Mouse (Mus musculus): ENCODE measurements around the gene Dtnbp1. TPM values are rescaled to one million over a fixed set of nuclear protein-coding genes. Genes with fewer than 3 reads are reported as not detected.

Dtnbp1 gene
- 89.8 and 109 TPM in 2 replicates for polyA plus RNA-seq (2012; rRNA removed)

- TF ChIP-seq CTCF (IDR thresholded peaks at IDR 0.05; ENCODE audit: borderline replicate concordance, insufficient read depth, low read depth, low read length) (peak; percentile 31; the same call in 1 of the 2 replicates), POLR2A (IDR thresholded peaks at IDR 0.05; ENCODE audit: borderline replicate concordance, insufficient read depth, low read length) (peak; percentile 89)
- H3K27me3 ChIP-seq (ENCODE audit: control insufficient read depth, insufficient read depth, low read length) = no peaks in the 10 kb centered on the region
- under 1% methylated on average over 62 of the region's 68 CpGs for WGBS
- peak; percentile 76 to 78 for DNase-seq
- peak within 1 kb of the TSS; percentile 90 for H3K4me3 ChIP-seq (replicated peaks; ENCODE audit: insufficient read depth, low read depth, low read length)
- H3K27ac ChIP-seq (ENCODE audit: insufficient read depth, low read length) = peak within 1 kb of the TSS; percentile 83
- H3K4me1 ChIP-seq (ENCODE audit: control insufficient read depth, insufficient read depth, low read length) = peaks cover 5% of the 10 kb centered on the region; the same call in 1 of the 2 replicates
Observed at GRCm38 (mm10) chr13:45001911-45002615, at the start of gene Dtnbp1. TSS of gene Dtnbp1 (minus strand) at chr13:45002147.

GRCm38 (mm10) chr13:45049261-45050020 is 47.5 kb upstream of the Dtnbp1 start:
- Histone ChIP-seq H3K4me1 (ENCODE audit: control insufficient read depth, insufficient read depth, low read length) (no peaks in the 10 kb centered on the region), H3K27me3 (ENCODE audit: control insufficient read depth, insufficient read depth, low read length) (no peaks in the 10 kb centered on the region), H3K27ac (ENCODE audit: insufficient read depth, low read length) (no peak overlapping the region), H3K4me3 (replicated peaks; ENCODE audit: insufficient read depth, low read depth, low read length) (no peak overlapping the region)
- 38% methylated on average over 7 of the region's 7 CpGs for WGBS
- DNase-seq = no peak
- TF ChIP-seq CTCF (IDR thresholded peaks at IDR 0.05; ENCODE audit: borderline replicate concordance, insufficient read depth, low read depth, low read length) = no peak
- TF ChIP-seq POLR2A (IDR thresholded peaks at IDR 0.05; ENCODE audit: borderline replicate concordance, insufficient read depth, low read length) = no peak

- no peak for TF ChIP-seq POLR2A (IDR thresholded peaks at IDR 0.05; ENCODE audit: borderline replicate concordance, insufficient read depth, low read length)
- no peak for TF ChIP-seq CTCF (IDR thresholded peaks at IDR 0.05; ENCODE audit: borderline replicate concordance, insufficient read depth, low read depth, low read length)
- DNase-seq = no peak
- Histone ChIP-seq H3K27me3 (ENCODE audit: control insufficient read depth, insufficient read depth, low read length) (no peaks in the 10 kb centered on the region), H3K4me1 (ENCODE audit: control insufficient read depth, insufficient read depth, low read length) (no peaks in the 10 kb centered on the region), H3K27ac (ENCODE audit: insufficient read depth, low read length) (no peak overlapping the region), H3K4me3 (replicated peaks; ENCODE audit: insufficient read depth, low read depth, low read length) (no peak overlapping the region)
- 92% methylated on average over 3 of the region's 3 CpGs for WGBS
Observed at GRCm38 (mm10) chr13:45043466-45043865, 41.5 kb upstream of the Dtnbp1 start.

- Histone ChIP-seq H3K27ac (ENCODE audit: insufficient read depth, low read length) (no peak overlapping the region), H3K4me3 (replicated peaks; ENCODE audit: insufficient read depth, low read depth, low read length) (no peak overlapping the region), H3K4me1 (ENCODE audit: control insufficient read depth, insufficient read depth, low read length) (no peaks in the 10 kb centered on the region), H3K27me3 (ENCODE audit: control insufficient read depth, insufficient read depth, low read length) (no peaks in the 10 kb centered on the region)
- 64% methylated on average over 7 of the region's 7 CpGs for WGBS
- DNase-seq = no peak
- TF ChIP-seq POLR2A (IDR thresholded peaks at IDR 0.05; ENCODE audit: borderline replicate concordance, insufficient read depth, low read length) = no peak
- no peak for TF ChIP-seq CTCF (IDR thresholded peaks at IDR 0.05; ENCODE audit: borderline replicate concordance, insufficient read depth, low read depth, low read length)
Observed at GRCm38 (mm10) chr13:45040741-45041140, 38.8 kb upstream of the Dtnbp1 start.

GRCm38 (mm10) chr13:45040195-45040594 is 38.2 kb upstream of the Dtnbp1 start:
- DNase-seq = no peak
- no peak for TF ChIP-seq CTCF (IDR thresholded peaks at IDR 0.05; ENCODE audit: borderline replicate concordance, insufficient read depth, low read depth, low read length)
- no peak for TF ChIP-seq POLR2A (IDR thresholded peaks at IDR 0.05; ENCODE audit: borderline replicate concordance, insufficient read depth, low read length)
- no peak overlapping the region for H3K27ac ChIP-seq (ENCODE audit: insufficient read depth, low read length)
- 33% methylated on average over 4 of the region's 4 CpGs for WGBS
- H3K27me3 ChIP-seq (ENCODE audit: control insufficient read depth, insufficient read depth, low read length) = no peaks in the 10 kb centered on the region
- no peaks in the 10 kb centered on the region for H3K4me1 ChIP-seq (ENCODE audit: control insufficient read depth, insufficient read depth, low read length)
- no peak overlapping the region for H3K4me3 ChIP-seq (replicated peaks; ENCODE audit: insufficient read depth, low read depth, low read length)

- Histone ChIP-seq H3K4me3 (replicated peaks; ENCODE audit: insufficient read depth, low read depth, low read length) (no peak overlapping the region), H3K27ac (ENCODE audit: insufficient read depth, low read length) (no peak overlapping the region), H3K27me3 (ENCODE audit: control insufficient read depth, insufficient read depth, low read length) (no peaks in the 10 kb centered on the region), H3K4me1 (ENCODE audit: control insufficient read depth, insufficient read depth, low read length) (no peaks in the 10 kb centered on the region)
- TF ChIP-seq CTCF (IDR thresholded peaks at IDR 0.05; ENCODE audit: borderline replicate concordance, insufficient read depth, low read depth, low read length) = no peak
- TF ChIP-seq POLR2A (IDR thresholded peaks at IDR 0.05; ENCODE audit: borderline replicate concordance, insufficient read depth, low read length) = no peak
- WGBS = 57% methylated on average over 4 of the region's 4 CpGs
- DNase-seq = no peak
Observed at GRCm38 (mm10) chr13:45036417-45036816, 34.5 kb upstream of the Dtnbp1 start.

- no peak overlapping the region for H3K27ac ChIP-seq (ENCODE audit: insufficient read depth, low read length)
- TF ChIP-seq POLR2A (IDR thresholded peaks at IDR 0.05; ENCODE audit: borderline replicate concordance, insufficient read depth, low read length) = no peak
- no peak for TF ChIP-seq CTCF (IDR thresholded peaks at IDR 0.05; ENCODE audit: borderline replicate concordance, insufficient read depth, low read depth, low read length)
- H3K27me3 ChIP-seq (ENCODE audit: control insufficient read depth, insufficient read depth, low read length) = no peaks in the 10 kb centered on the region
- WGBS = 91% methylated on average over 7 of the region's 7 CpGs
- H3K4me1 ChIP-seq (ENCODE audit: control insufficient read depth, insufficient read depth, low read length) = no peaks in the 10 kb centered on the region
- H3K4me3 ChIP-seq (replicated peaks; ENCODE audit: insufficient read depth, low read depth, low read length) = no peak overlapping the region
- DNase-seq = no peak
Observed at GRCm38 (mm10) chr13:45034759-45035158, 32.8 kb upstream of the Dtnbp1 start.

All from cerebellum, adult 2 months (tissue).